Mouse (Mus musculus) cerebellum, postnatal 14 days (tissue): Measurements from ENCODE around the gene Clpb.

ENCODE experiments used
- DNase-seq, 2 experiments: peaks; one replicate each; pipeline ENCODE4 v3.0.0; 2021; ENCODE audit warnings: mixed read lengths in 2 of 2

Clpb gene

DNA sequence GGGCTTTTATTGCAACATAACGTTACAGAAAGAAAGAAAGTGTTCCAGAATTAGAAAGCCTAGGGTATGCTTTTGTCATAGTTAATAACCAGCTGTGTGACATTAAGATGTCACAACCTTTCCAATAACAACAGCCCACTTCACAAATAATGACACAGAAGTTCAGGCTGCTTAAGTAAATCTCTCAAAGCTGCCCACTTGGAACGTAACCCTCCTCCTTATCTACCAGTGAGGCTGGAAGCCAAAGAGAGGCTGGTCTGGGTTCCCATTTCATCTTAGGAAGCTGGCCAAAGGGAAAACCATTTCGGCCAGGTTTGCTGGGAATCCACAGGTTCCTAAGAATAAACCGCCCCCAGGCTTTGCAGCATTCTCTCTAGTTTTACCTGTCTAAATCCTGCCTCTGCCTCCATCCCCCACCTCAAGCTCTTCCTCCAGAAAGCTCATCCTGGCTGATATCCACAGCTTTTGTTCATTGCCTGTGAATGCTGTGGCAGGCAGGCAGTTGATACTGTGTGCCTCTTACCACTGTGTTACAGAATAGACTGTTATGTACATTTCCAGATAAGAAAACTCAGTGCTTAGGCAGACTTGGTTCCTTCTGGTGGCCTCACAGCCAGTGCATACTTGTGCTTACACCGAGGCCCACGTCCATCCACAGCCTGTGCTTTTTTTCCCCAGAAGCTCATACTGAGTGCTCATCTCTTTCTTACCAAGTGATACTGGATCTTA, 12.8 kb downstream of the Clpb start:
- DNase-seq, result no peak

DNA sequence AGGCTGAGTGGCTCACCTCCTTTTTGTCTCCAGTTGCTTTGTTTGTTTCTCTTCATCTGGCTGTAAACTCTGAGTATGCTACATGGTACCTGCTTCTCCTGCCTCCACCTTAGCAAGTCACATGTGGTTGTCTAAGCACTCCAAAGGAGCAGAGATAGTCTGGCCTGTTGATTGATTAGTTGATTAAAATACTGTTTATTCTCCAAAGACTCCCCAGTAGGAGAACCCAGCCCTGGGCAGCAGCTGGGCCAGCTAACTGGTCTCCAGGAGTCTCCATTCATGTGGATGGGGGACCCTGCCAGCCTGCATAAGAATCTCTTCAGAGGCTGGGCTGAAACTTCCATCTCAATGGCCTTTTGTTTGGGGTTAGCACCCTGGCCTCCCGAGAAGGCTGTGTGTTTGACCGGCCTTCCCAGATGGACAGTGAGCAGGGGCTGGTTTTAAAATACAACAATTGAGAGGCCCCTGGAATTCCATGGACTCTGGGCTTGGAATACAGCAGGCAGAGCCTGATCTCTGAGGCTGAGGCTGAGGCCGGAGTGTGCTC, 13.4 kb downstream of the Clpb start:
- no peak for DNase-seq

DNA sequence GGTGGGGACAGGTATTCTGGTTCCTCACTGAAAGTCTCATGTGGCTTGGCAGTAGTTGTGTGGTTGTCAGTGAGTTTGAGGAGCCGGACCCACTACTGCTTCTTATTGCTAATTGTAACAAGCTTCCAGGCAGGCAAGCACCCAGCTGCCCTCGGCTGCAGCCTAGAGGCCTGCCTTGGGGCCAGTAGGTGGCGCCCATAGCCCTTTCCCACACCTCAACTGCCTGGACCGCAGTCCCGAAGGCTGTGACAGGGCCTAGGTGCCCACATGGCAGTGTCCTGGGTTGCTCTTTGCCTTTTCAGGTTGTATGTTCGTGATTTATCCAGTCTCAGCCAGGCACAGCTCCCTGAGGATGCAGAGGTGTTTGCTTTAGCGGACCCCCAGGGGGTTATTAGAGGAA, 16.2 kb downstream of the Clpb start:
- DNase-seq, result peak; percentile 89 to 92

DNA sequence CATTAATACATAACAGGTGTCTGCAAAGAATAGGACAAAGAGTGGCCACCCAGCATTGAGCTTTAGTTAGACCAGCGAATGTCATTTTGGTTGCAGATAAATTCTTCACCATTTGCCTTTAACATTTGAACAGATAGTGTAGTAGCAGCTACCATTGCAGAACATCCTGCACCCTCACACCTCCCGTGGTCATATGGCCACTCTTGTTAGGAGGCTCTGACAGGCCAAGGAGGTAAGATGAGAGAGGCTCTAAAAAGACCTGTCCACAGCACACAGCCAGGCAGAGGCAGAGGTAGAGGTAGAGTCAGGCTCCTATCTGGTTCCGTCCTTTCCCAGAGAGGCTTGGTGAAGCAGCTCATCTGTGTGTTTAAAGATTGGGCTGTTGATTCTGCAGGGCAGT, 17.5 kb downstream of the Clpb start:
- DNase-seq, result no peak

DNA sequence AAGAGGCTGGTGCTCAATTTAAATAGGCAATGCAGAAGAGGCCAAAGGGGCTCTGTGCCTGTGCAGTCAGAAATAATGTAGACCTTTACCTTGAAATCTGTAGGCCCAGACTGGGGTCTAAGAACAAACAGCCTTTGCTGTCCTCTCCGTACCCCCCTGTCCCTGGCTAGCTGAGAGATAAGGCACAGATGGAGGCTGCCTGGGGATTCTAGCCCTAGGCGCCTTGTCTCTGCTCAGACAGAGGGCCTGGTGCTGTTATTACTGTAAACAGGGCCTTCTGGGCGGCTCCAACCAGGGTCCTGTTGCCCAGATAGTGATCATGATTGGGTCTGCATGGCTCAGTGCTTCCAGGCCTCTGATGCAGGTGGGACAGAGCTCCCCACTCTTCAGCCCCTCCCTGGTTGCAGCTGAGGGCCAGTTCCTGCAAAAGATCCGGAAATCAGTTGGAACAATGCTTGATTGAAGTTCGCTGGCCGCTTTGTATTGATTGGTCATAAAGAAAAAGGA, 18.2 kb downstream of the Clpb start:
- no peak for DNase-seq

DNA sequence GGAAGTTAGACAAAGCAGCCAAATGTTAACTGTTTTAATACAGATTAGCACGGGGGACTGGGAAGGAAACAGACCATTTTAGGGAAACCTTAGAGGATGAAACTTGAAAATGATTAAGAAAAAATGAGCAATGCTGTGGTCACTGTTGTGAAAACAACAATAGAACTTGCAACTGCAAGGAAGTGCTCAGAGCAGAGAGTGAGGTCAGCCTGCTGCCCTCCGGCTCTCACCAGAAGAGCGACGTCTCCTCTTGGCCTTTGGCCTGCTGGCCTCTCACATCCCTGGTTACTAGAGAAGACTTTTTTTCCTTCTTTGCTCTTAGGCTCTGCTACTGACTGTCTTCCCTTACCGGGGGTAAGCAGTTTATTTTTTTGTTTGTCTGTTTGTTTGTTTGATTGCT, 19.5 kb downstream of the Clpb start:
- no peak for DNase-seq

DNA sequence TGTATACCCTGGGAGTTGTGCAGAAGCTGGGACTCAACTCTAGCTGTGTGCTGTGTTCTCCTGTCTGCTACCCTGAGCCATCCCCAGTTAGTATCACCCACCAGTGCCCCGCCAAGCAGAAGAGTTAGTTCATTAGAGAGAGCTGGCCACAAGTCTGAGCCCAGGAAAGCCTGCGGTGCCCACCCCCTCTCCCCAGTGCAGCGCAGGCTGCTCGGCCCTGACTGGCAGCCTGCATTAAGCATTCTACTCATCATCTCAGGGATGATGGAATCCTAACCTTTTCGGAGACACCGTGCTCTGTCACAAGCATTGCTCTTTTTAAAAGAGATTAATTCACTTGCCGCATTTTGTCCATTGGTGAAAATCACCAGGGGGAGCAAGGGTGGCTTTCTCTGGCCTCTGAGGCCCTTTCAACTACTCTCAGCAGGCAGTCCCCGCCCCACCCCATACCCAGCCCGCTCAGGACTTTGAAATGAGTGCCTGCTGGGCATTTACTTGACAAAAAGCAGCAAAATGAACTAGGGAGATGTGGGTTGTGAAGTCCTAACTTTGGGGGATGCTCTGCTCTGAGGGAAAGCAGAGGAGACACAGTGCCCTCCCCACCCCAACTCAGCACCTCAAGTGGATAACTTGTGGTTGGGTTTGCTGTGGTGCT, 20.7 kb downstream of the Clpb start:
- no peak for DNase-seq

DNA sequence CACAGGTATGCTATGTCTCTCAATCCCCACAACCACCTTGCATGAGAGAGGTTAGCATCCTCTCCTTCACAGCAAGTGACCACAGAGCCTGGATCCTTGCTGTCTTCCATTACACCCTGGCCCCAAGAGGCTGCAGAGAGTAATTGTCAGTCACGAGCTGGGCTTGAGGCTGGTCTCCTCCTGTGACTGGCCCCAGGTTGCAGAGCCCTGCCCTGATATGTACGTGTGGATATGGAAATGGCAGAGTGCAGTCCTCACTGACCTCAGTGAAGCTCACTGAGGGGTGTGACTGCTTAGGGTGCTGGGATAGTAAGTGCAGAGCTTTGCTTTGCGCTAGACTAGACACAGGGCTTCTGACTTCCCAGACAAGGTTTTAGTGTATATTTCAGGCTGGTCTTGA, 21.2 kb downstream of the Clpb start:
- DNase-seq, result no peak

DNA sequence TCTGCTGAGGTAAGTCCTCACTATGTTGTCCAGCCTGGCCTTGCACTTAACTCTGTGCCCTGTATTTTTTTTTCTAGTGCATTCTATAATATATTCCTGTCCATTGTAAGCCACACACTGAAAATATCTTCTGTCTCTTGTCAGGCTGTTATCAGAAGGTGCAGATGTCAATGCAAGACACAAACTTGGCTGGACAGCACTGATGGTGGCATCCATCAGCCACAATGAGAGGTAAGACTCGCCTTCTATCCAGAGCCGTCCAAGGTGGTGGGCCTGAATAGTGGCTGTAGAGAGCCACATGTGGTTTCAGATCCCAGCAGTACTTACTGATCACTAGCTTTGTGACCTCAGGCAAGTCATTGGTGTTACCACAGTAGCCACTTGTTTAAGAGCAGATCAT, 23.7 kb downstream of the Clpb start:
- DNase-seq, result no peak

DNA sequence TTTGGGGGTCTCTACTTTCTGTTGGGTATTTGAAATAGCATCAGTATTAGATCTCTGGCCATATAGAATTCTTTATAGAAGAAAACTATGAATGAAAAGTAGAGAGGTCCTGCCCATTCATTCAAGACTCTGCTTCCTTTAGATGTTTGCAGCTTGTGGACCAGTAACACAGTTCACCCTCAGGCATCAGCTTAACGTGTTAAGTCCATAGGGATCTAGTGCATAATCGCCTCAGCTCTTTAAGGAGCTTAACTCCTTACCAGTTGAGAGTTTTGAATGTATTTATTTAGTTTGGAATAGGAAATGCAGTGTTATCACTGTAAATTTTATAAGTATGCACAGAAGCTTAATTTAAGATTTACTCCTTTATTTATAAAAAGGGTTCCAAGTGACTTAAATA, 27.0 kb downstream of the Clpb start:
- DNase-seq, result no peak

DNA sequence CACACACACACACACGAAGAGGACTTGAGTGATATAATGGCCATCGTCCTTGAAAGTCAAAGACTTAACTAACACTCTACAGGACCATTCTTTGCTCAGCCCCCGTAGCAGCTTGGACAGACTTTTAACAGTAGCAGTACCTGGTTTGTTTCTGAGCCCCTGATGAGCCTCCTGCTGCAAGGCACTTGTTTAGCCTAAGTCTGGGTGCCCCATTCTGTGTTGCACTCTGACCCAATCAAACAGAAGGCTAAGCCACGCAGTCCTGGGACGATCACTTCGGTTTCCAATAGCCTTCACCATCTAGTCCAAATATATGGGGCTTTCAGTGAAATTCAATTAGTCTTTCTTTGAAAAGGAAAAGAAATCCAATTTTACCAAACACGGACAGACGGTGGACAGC, 28.4 kb downstream of the Clpb start:
- no peak for DNase-seq

DNA sequence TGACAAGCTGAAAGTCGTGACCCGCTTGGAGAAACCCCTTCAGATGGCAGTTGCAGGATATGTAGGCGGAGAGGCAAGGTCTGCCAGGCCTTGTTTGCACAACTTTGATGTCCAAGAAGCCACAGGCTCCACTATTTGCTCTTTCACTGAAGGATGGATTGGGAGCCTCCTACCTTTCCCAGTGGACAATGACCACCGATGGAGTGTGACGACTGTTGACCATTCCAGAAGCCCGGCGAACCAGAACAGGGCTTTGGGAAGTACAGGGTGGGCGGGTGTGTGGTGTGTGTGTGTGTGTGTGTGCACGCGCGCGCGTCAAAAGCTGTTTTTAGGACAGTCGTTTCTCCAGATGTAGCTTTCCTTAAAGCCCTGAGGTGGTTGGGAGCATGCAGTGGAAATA, 29.0 kb downstream of the Clpb start:
- DNase-seq, result no peak

DNA sequence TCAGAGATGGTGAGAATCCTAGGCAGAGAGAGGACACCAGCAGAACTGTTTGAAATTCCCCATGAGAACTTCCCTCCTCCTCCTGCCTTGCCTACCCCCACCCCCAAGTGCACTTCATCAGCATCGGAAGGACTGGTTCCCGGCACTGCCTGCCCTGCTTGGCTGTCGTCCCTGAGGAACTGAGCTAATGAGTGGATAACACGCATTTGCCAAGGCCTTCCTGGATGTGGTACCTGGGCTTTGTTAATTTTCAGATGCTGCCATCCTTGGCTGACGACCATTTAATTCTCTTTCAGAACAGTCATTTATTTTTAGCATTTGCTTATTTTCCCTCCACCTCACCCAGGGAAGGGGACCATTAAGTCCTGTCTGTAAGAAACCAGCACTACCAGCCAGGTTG, 32.0 kb downstream of the Clpb start:
- peak; percentile 46 to 51 for DNase-seq

DNA sequence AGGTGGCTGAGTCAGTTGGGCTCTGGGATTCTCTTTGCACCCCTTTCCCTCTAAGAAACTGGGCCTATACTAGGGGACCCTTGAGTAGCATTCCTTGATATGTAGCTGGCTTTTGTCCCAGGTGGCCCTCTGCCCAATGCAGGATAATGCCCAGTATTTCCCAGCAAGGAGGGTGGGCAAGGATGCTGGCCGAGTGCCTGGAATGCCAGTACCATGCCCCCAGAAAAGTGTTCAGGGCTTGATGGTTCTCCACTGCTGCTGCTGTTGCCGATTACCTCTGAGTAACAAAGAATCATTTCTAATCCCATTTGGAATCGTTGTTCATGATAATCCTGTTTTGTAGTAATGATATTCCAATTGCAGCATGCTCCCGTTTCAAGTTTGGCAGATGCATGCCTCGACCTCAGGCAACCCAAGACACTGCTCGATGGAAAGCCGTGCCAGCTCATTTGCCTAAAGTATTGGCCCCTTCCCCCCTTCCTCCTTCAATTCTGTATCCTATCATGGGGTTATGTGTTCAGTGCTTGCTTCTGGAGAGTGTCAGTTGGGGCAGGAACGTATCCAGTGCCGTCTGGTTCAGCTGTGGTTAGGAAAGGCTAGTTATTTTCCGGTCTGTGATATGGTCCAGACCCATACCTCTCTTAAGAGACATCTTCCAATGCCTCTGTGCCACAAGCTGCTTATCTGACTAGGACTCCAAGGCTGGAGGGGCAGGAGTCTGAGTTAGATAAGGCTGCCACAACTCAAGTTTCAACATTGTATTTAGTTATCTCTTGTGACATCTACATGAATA, 33.7 kb downstream of the Clpb start:
- peak; percentile 62 to 76 for DNase-seq

DNA sequence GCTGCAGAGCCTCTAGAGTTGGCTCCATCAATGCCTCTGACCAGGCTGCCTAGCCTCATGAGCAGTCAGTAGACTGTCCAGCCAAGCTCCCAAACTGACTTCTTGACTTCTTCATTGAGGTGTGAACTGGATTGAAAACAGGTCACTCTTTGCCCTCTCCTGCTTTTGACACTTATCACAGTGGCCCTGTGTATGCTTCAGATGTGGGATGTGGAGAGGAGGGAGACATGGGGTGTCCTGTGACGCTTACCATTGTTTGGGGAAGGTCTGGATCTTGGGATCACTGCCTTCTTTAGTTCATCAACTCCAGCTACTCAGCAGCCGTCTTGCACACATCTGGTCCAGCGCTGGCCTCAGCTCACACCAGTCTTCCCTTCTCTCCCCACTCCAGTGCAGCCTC, 36.9 kb downstream of the Clpb start:
- no peak for DNase-seq

DNA sequence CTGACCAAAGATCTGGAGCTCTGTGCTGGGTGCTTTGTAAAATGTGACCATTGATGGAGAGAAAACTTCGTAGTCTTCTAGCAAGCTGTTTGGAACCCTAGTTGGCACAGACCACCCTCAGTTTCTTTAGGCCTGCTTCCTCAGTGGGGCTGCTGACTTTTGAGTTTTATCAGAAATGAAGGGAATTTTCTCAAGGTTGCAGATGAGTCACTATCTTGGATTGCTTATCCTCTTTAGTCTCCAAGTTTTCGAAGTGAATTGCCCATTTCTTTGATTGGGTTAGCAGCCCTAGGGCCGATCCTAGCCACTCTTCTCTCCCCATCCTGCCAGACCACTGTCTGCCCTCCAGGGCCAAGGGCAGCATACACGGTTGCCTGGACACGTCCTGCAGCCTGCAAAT, 39.3 kb downstream of the Clpb start:
- no peak for DNase-seq

DNA sequence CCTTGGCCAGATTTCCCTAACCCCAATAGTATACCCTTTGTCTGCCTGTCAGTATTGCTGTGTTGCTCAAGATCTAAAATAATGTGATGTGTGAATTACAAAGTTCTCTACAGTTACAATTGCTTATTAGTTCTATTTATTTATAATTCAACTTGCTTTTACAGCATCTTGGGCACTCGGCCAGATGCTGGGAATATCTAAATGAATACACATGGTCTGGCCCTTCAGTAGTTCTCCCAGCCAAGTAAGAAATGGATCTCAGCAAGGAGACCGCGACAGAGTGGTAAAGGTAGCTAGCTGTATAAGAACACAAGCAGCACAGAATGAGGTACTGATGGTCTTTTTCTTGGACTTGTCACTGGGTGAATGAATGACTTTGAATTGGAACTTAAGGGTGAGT, 46.2 kb downstream of the Clpb start:
- no peak for DNase-seq

DNA sequence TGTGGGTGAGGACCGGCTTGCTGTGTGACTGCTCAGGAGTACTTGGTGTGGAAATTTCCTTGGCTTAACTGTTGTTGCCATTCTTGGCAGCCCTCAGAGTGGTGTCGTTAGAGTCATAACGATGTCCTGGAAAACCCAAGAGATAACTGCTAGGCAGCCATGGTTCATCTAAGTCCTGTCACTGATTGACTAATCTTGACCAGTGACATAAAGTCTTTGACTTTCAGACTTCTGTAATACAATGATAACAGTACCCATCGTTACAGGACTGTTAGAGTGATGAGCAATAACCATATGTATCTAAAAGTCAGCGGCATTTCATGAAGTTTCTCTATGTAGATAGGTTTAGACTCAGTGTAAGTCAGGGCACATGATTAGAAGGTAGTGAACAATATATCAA, 46.8 kb downstream of the Clpb start:
- no peak for DNase-seq

DNA sequence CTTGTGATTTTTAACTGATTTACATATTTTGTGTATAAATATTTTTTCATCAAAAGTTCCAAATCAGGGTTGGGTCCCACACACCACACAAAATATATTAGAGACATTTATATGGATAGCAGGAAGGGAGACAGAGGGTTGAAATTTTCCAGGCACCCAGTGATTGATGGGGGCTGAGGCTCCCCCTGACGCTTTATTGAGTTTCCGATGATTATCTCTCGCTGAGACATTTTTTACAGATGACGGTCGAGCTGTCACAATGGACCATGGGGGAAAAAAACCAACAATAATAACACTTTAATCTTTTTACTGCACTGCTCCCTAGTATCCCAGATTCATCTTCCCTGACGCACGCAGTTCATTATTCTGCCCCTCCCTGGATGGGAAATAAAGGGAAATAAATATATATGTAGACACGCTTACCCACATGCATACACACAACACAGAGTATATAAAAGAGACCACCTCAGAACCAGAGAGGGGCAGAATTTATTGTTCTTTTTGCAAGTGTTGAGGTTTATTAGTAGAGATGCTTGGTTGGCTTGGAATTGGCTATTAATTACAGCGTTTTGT, 50.5 kb downstream of the Clpb start:
- no peak for DNase-seq

DNA sequence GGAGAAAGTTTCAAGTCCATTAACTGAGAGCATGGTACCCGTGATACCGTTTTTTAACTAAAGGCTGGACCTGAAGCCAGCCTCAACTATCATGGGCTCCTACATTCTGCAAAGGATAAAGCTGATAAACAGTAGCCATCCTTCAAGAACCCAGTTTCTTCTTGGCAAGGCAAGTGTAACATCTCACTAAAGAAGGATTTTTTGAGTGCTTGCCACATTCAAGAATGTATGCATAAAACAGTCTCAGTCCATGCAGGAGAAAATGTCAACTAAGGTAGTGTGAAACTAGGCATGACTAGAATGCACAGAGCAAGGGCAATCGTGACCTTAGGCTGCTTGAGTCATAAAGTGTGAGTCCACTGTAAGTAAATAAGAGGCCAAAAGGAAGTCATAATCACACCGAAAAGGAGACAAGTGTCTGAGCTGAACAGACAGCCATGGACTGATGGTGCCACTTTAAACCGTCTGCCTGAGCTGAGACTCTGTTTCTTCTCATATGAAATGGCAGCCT, 51.7 kb downstream of the Clpb start:
- DNase-seq, result no peak

DNA sequence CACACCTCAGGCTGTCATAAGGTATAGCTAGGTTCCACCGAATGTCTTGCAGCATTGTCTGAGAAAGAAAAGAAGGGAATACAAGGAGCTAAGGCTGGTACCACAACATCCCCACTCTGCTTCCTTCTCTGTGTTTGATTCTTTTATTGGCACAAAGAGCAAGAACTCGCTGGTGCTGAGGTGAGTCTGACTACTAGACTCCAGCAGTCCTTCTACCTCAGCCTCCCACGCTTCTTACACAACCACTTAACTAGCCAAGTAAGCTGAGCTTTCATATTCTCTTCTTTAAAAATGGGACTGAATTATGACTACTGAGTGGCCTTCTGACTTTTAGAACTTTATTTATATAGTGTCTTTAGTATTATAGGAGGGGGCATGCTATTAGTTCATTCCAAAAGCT, 56.9 kb downstream of the Clpb start:
- no peak for DNase-seq

DNA sequence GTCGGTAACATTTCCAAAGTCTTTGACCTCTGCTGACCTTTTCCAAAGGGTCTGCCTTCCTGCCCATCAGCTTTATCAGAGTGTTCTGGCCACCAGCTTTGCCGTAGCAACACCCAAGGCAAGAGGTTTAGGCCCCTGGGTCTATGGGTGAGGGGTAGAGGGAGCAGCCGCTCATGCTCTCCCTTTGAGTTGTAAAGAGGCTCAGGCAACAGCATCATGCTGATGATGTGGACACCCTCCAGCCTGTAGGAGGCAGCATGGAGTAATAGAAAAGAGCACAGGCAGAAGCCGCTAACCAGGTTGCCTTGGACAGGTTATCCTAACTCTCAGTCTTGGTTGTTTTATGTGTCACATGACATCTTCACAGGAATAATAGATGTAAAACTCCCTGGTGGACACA, 61.6 kb downstream of the Clpb start:
- peak; percentile 46 to 67 for DNase-seq

DNA sequence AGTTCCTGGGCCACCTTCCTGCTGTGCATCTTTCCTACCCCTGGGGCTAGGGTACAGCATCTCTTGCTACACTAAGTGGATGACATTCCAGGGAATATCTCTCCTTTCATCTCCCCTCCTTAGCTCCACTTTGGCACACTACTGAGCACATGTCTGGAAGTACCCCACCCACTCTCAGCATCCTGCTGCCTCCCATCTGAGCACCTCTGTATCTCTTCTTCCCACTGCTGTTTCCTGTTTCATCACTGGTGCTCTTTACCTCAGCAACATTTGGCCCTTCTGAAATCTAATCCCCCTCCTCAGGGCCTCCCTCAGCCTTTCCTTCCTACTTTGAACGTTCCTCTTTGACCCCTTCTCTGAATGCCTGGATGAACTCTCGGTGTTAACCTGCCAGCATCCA, 63.5 kb downstream of the Clpb start:
- no peak for DNase-seq
